Mouse (Mus musculus) MEL (cell line): ENCODE data around the gene Mef2d. TPM values are rescaled to one million over a fixed set of nuclear protein-coding genes. Genes with fewer than 3 reads are reported as not detected.

Experiments used
- DNase-seq: peaks from one replicate; pipeline ENCODE4 v3.0.0; 2011; ENCODE audit warnings: low read depth, low spot score
- H3K27ac ChIP-seq: 2 replicates; pipeline ENCODE4 v1.5.1; 2012; ENCODE audit warnings: low read depth, mild to moderate bottlenecking, control low read depth, low read length, moderate library complexity; ENCODE audit not compliant: control insufficient read depth
- H3K27me3 ChIP-seq, 2 experiments: fragments of 150-350 bp in 1 of 2; sonication (generic) in 1 of 2; 2 replicates each; pipeline ENCODE4 v1.6.1; 2012; ENCODE audit warnings: low read length in 2 of 2, mild to moderate bottlenecking in 2 of 2, improper control_type of control experiment in 1 of 2, moderate library complexity in 1 of 2; ENCODE audit not compliant: insufficient read depth in 2 of 2, control insufficient read depth in 1 of 2
- H3K36me3 ChIP-seq, 2 experiments: 2 replicates each; pipeline ENCODE4 v1.6.1; 2012 to 2014; ENCODE audit warnings: low read length in 2 of 2, improper control_type of control experiment in 1 of 2, inconsistent platforms in 1 of 2, mild to moderate bottlenecking in 1 of 2; ENCODE audit not compliant: insufficient read depth in 2 of 2, control insufficient read depth in 1 of 2
- H3K4me1 ChIP-seq, 2 experiments: fragments of 150-350 bp in 1 of 2; sonication (generic) in 1 of 2; 2 replicates each; pipeline ENCODE4 v1.6.1; 2012; ENCODE audit warnings: low read length in 2 of 2, improper control_type of control experiment in 1 of 2, mild to moderate bottlenecking in 1 of 2; ENCODE audit not compliant: insufficient read depth in 2 of 2, control insufficient read depth in 1 of 2
- H3K4me3 ChIP-seq, 2 experiments: fragments of 150-350 bp in 1 of 2; sonication (generic) in 1 of 2; 2 replicates each; pipeline ENCODE4 v1.5.1; 2012; ENCODE audit warnings: low read depth in 2 of 2, low read length in 2 of 2, mild to moderate bottlenecking in 2 of 2, moderate library complexity in 2 of 2, control low read depth in 1 of 2, improper control_type of control experiment in 1 of 2; ENCODE audit not compliant: control insufficient read depth in 1 of 2, insufficient read depth in 1 of 2
- H3K79me2 ChIP-seq: 2 replicates; pipeline ENCODE4 v1.6.1; 2012; ENCODE audit warnings: mild to moderate bottlenecking, low read length, moderate library complexity; ENCODE audit not compliant: control insufficient read depth, poor library complexity, insufficient read depth
- H3K9ac ChIP-seq: 2 replicates; pipeline ENCODE4 v1.6.1; 2012; ENCODE audit warnings: low read depth, mild to moderate bottlenecking, control low read depth, low read length, moderate library complexity; ENCODE audit not compliant: control insufficient read depth, poor library complexity, severe bottlenecking
- H3K9me3 ChIP-seq: fragments of 150-350 bp; sonication (generic); replicated peaks from 2 replicates; pipeline ENCODE4 v1.6.1; 2012; ENCODE audit warnings: mild to moderate bottlenecking, low read length, improper control_type of control experiment, moderate library complexity; ENCODE audit not compliant: insufficient read depth
- BHLHE40 ChIP-seq: IDR thresholded peaks from 2 replicates; pipeline ENCODE4 v1.6.1; 2012; ENCODE audit warnings: low read depth, mild to moderate bottlenecking, inconsistent platforms, low read length, improper control_type of control experiment, borderline replicate concordance
- CHD1 ChIP-seq: IDR thresholded peaks from 2 replicates; pipeline ENCODE4 v1.6.1; 2012; ENCODE audit warnings: low read depth, mild to moderate bottlenecking, inconsistent platforms, low read length, improper control_type of control experiment
- ELF1 ChIP-seq: IDR thresholded peaks from 2 replicates; pipeline ENCODE4 v1.6.1; 2014; ENCODE audit warnings: low read depth, mild to moderate bottlenecking, inconsistent platforms, low read length, improper control_type of control experiment, moderate library complexity
- EP300 ChIP-seq, 2 experiments: IDR thresholded peaks; 2 replicates each; pipeline ENCODE4 v1.6.1; 2011; ENCODE audit warnings: improper control_type of control experiment in 2 of 2, low read length in 2 of 2, low read depth in 1 of 2, mild to moderate bottlenecking in 1 of 2
- MAFK ChIP-seq: IDR thresholded peaks from 2 replicates; pipeline ENCODE4 v1.6.1; 2011; ENCODE audit warnings: low read depth, mild to moderate bottlenecking, low read length, improper control_type of control experiment, borderline replicate concordance
- MAX ChIP-seq: IDR thresholded peaks from 2 replicates; pipeline ENCODE4 v1.6.1; 2011; ENCODE audit warnings: low read length, improper control_type of control experiment
- MEF2A ChIP-seq: IDR thresholded peaks from 2 replicates; pipeline ENCODE4 v1.6.1; 2014; ENCODE audit warnings: low read depth, mild to moderate bottlenecking, inconsistent platforms, low read length, improper control_type of control experiment; ENCODE audit not compliant: poor library complexity, insufficient replicate concordance, severe bottlenecking; ENCODE audit errors: extremely low read depth
- MYC ChIP-seq: IDR thresholded peaks from 2 replicates; pipeline ENCODE4 v1.6.1; 2011; ENCODE audit warnings: low read depth, mild to moderate bottlenecking, low read length, improper control_type of control experiment, moderate library complexity
- NELFE ChIP-seq: IDR thresholded peaks from 2 replicates; pipeline ENCODE4 v1.6.1; 2011; ENCODE audit warnings: low read depth, low read length, improper control_type of control experiment
- POLR2A ChIP-seq, 2 experiments: IDR thresholded peaks; 2 replicates each; pipeline ENCODE4 v1.6.1; 2011 to 2012; ENCODE audit warnings: low read length in 2 of 2, mild to moderate bottlenecking in 2 of 2, control low read depth in 1 of 2, improper control_type of control experiment in 1 of 2, low read depth in 1 of 2, moderate library complexity in 1 of 2; ENCODE audit not compliant: control insufficient read depth in 1 of 2, insufficient read depth in 1 of 2, poor library complexity in 1 of 2
- POLR2AphosphoS2 ChIP-seq: IDR thresholded peaks from 2 replicates; pipeline ENCODE4 v1.6.1; 2011; ENCODE audit warnings: low read length, improper control_type of control experiment
- SIN3A ChIP-seq: IDR thresholded peaks from 2 replicates; pipeline ENCODE4 v1.6.1; 2012; ENCODE audit warnings: low read length, improper control_type of control experiment, inconsistent platforms
- TBP ChIP-seq: IDR thresholded peaks from 2 replicates; pipeline ENCODE4 v1.8.0; 2011; ENCODE audit warnings: low read depth, low read length, improper control_type of control experiment
- TCF12 ChIP-seq: IDR thresholded peaks from 2 replicates; pipeline ENCODE4 v1.6.1; 2014; ENCODE audit warnings: low read depth, mild to moderate bottlenecking, inconsistent platforms, low read length, improper control_type of control experiment, moderate library complexity
- UBTF ChIP-seq: IDR thresholded peaks from 2 replicates; pipeline ENCODE4 v1.6.1; 2012; ENCODE audit warnings: low read depth, mild to moderate bottlenecking, inconsistent platforms, low read length, improper control_type of control experiment, moderate library complexity, borderline replicate concordance; ENCODE audit not compliant: insufficient read depth
- ZC3H11A ChIP-seq: IDR thresholded peaks from 2 replicates; pipeline ENCODE4 v1.6.1; 2012; ENCODE audit warnings: low read depth, mild to moderate bottlenecking, inconsistent platforms, low read length, improper control_type of control experiment
- polyA plus RNA-seq, 2 experiments: library from polyadenylated mRNA; stranded (reverse) in 1 of 2; unstranded in 1 of 2; fragments of >175 nt in 1 of 2; fragments of >200 nt in 1 of 2; gene quantifications; 2 replicates each; pipeline versions ENCODE4 v1.2.1 to v1.2.4; 2012; ENCODE audit warnings: low replicate concordance in 2 of 2, low read depth in 1 of 2; ENCODE audit not compliant: insufficient read length in 2 of 2, insufficient read depth in 1 of 2, missing spikeins in 1 of 2
- total RNA-seq: library from RNA; depleted of rRNA; stranded (reverse); fragments of 300-350 nt; gene quantifications from 2 replicates; pipeline ENCODE4 v1.2.3, GENCODE M21; 2012

Gene Mef2d
- total and polyA plus RNA-seq, 3 experiments, result 16.9 to 117 (median 71.4) TPM

DNA sequence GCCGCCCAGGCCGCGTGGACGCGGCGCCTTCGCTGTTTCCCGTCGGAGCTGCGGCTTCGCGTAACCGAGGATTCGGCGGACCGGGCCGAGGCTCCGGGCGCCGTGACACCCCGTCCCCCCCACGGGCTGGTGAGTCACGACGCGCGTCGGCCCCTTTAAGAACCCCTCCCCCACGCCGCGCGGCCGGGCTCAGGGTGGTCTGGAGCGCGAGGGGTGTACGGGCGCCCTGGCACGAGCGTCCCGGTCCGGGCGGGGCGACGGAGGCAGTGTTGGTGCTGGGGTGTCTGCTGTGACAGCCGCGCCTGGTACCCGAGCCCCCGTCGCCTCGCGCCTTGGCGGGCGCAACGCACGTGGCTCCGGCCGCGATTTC, 359 bp downstream of the Mef2d start:
- no peak for DNase-seq
- Histone ChIP-seq H3K79me2 (peaks cover 62% of the 10 kb centered on the region), H3K27ac (peak overlapping the region; percentile 96), H3K9ac (peak overlapping the region; percentile 92), H3K4me3 (peak overlapping the region; percentile 86 to 87)
- TF ChIP-seq POLR2AphosphoS2 (peak; percentile 14; the same call in 1 of the 2 replicates), MAFK (no peak), EP300 (IDR thresholded peaks at IDR 0.05; ENCODE audit: low read depth in 1 of 2, low read length in 2 of 2) (no peak; a peak in 1 of 4 replicates), ZC3H11A (no peak), NELFE (no peak; the same call in 1 of the 2 replicates), BHLHE40 (peak; percentile 43; the same call in 1 of the 2 replicates), SIN3A (peak; percentile 65), MAX (peak; percentile 86), MEF2A (0 out of 2 replicates have a peak, but pooled peaks have one; percentile 11)
- TF ChIP-seq, all 39 proteins: peak for 5
- H3K4me1 ChIP-seq, result peaks cover 24 to 56% of the 10 kb centered on the region in 2 experiments
- peaks cover 0 to 45% of the 10 kb centered on the region in 2 experiments; a peak in 2 of 4 replicates for H3K36me3 ChIP-seq
- H3K9me3 ChIP-seq, result no peaks in the 10 kb centered on the region
- no peaks in the 10 kb centered on the region for H3K27me3 ChIP-seq

- Histone ChIP-seq H3K9ac (peak overlapping the region; percentile 92), H3K36me3 (peaks cover 0 to 51% of the 10 kb centered on the region in 2 experiments; a peak in 2 of 4 replicates), H3K27ac (peak overlapping the region; percentile 96), H3K9me3 (no peaks in the 10 kb centered on the region), H3K79me2 (peaks cover 66% of the 10 kb centered on the region), H3K27me3 (no peaks in the 10 kb centered on the region), H3K4me1 (peaks cover 28 to 61% of the 10 kb centered on the region in 2 experiments), H3K4me3 (peak overlapping the region; percentile 86 to 87)
- no peak for TF ChIP-seq TCF12
- TF ChIP-seq NELFE, result no peak; the same call in 1 of the 2 replicates
- TF ChIP-seq UBTF, result no peak
- peak in 1 of 2 experiments; percentile 57; a peak in 2 of 4 replicates for TF ChIP-seq POLR2A (IDR thresholded peaks at IDR 0.05; ENCODE audit: control insufficient read depth in 1 of 2, insufficient read depth in 1 of 2, low read depth in 1 of 2, low read length in 2 of 2, poor library complexity in 1 of 2)
- no peak for TF ChIP-seq ELF1
- TF ChIP-seq MAX, result no peak; the same call in 1 of the 2 replicates
- TF ChIP-seq MYC, result peak; percentile 73; the same call in 1 of the 2 replicates
- TF ChIP-seq TBP, result 0 out of 2 replicates have a peak, but pooled peaks have one; percentile 48
- TF ChIP-seq CHD1, result peak; percentile 58; the same call in 1 of the 2 replicates
- DNase-seq, result peak; percentile 74
Observed at GRCm38 (mm10) chr3:88142916-88143771, 972 bp downstream of the Mef2d start.
